Mouse (Mus musculus): Measurements from ENCODE around the gene Syne2. TPM values are rescaled to one million over a fixed set of nuclear protein-coding genes. Genes with fewer than 3 reads are reported as not detected.
A peak's percentile ranks its signal among the peaks of the same experiment; 100 is the strongest.

Gene Syne2
- polyA plus RNA-seq, 1 experiment from 2014 or later, result 61.4 TPM

- H3K27ac ChIP-seq (ENCODE audit: low read depth, low read length), result no peak overlapping the region
- H3K27me3 ChIP-seq (ENCODE audit: control insufficient read depth, insufficient read depth, low read length), result no peaks in the 10 kb centered on the region
- H3K9ac ChIP-seq (ENCODE audit: low read length), result no peak overlapping the region
- DNase-seq (ENCODE audit: low spot score) (no peak), ATAC-seq (ENCODE audit: insufficient read depth, low FRiP score, low TSS enrichment) (no peak)
- H3K9me3 ChIP-seq (ENCODE audit: control insufficient read depth, low read length), result no peaks in the 10 kb centered on the region
- H3K4me2 ChIP-seq (ENCODE audit: low read depth), result no peak overlapping the region
- no peaks in the 10 kb centered on the region for H3K4me1 ChIP-seq (ENCODE audit: control insufficient read depth, insufficient read depth, low read length)
- no peak overlapping the region for H3K4me3 ChIP-seq (ENCODE audit: low read depth, low read length)
- H3K36me3 ChIP-seq (ENCODE audit: control insufficient read depth, insufficient read depth, low read length), result no peaks in the 10 kb centered on the region; the same call in 1 of the 2 replicates
- WGBS, result 86% methylated on average over 6 of the region's 6 CpGs
Observed at GRCm38 (mm10) chr12:76008991-76009390, 191.1 kb downstream of the Syne2 start.

- no peaks in the 10 kb centered on the region for H3K9me3 ChIP-seq (ENCODE audit: control insufficient read depth, low read length)
- no peak overlapping the region for H3K4me3 ChIP-seq (ENCODE audit: low read depth, low read length)
- no peak overlapping the region for H3K27ac ChIP-seq (ENCODE audit: low read depth, low read length)
- H3K27me3 ChIP-seq (ENCODE audit: control insufficient read depth, insufficient read depth, low read length), result no peaks in the 10 kb centered on the region
- no peaks in the 10 kb centered on the region; the same call in 1 of the 2 replicates for H3K36me3 ChIP-seq (ENCODE audit: control insufficient read depth, insufficient read depth, low read length)
- 96% methylated on average over 3 of the region's 4 CpGs for WGBS
- no peak overlapping the region for H3K4me2 ChIP-seq (ENCODE audit: low read depth)
- H3K9ac ChIP-seq (ENCODE audit: low read length), result no peak overlapping the region
- no peaks in the 10 kb centered on the region for H3K4me1 ChIP-seq (ENCODE audit: control insufficient read depth, insufficient read depth, low read length)
- ATAC-seq (ENCODE audit: insufficient read depth, low FRiP score, low TSS enrichment) (no peak), DNase-seq (ENCODE audit: low spot score) (no peak)
Observed at GRCm38 (mm10) chr12:76012789-76013188, 194.9 kb downstream of the Syne2 start.

- Histone ChIP-seq H3K27me3 (ENCODE audit: control insufficient read depth, insufficient read depth, low read length) (no peaks in the 10 kb centered on the region), H3K9ac (ENCODE audit: low read length) (no peak overlapping the region), H3K9me3 (ENCODE audit: control insufficient read depth, low read length) (no peaks in the 10 kb centered on the region), H3K27ac (ENCODE audit: low read depth, low read length) (no peak overlapping the region), H3K4me1 (ENCODE audit: control insufficient read depth, insufficient read depth, low read length) (no peaks in the 10 kb centered on the region), H3K4me3 (ENCODE audit: low read depth, low read length) (no peak overlapping the region), H3K4me2 (ENCODE audit: low read depth) (no peak overlapping the region), H3K36me3 (ENCODE audit: control insufficient read depth, insufficient read depth, low read length) (peaks cover 2% of the 10 kb centered on the region; the same call in 1 of the 2 replicates)
- 76% methylated on average over 4 of the region's 4 CpGs for WGBS
- DNase-seq (ENCODE audit: low spot score), result no peak
- no peak for ATAC-seq (ENCODE audit: insufficient read depth, low FRiP score, low TSS enrichment)
Observed at GRCm38 (mm10) chr12:76013480-76013879, 195.5 kb downstream of the Syne2 start.

- H3K4me3 ChIP-seq (ENCODE audit: low read depth, low read length), result no peak overlapping the region
- H3K27ac ChIP-seq (ENCODE audit: low read depth, low read length), result no peak overlapping the region
- no peaks in the 10 kb centered on the region for H3K9me3 ChIP-seq (ENCODE audit: control insufficient read depth, low read length)
- no peak for DNase-seq (ENCODE audit: low spot score)
- peaks cover 2% of the 10 kb centered on the region; the same call in 1 of the 2 replicates for H3K36me3 ChIP-seq (ENCODE audit: control insufficient read depth, insufficient read depth, low read length)
- no peak for ATAC-seq (ENCODE audit: insufficient read depth, low FRiP score, low TSS enrichment)
- no peak overlapping the region for H3K4me2 ChIP-seq (ENCODE audit: low read depth)
- no peak overlapping the region for H3K9ac ChIP-seq (ENCODE audit: low read length)
- H3K27me3 ChIP-seq (ENCODE audit: control insufficient read depth, insufficient read depth, low read length), result no peaks in the 10 kb centered on the region
- WGBS, result 89% methylated on average over 15 of the region's 15 CpGs
- H3K4me1 ChIP-seq (ENCODE audit: control insufficient read depth, insufficient read depth, low read length), result no peaks in the 10 kb centered on the region
Observed at GRCm38 (mm10) chr12:76015026-76015425, 197.1 kb downstream of the Syne2 start.

- H3K4me2 ChIP-seq (ENCODE audit: low read depth), result no peak overlapping the region
- DNase-seq (ENCODE audit: low spot score) (no peak), ATAC-seq (ENCODE audit: insufficient read depth, low FRiP score, low TSS enrichment) (no peak)
- no peak overlapping the region for H3K4me3 ChIP-seq (ENCODE audit: low read depth, low read length)
- no peak overlapping the region for H3K27ac ChIP-seq (ENCODE audit: low read depth, low read length)
- no peak overlapping the region for H3K9ac ChIP-seq (ENCODE audit: low read length)
- no peaks in the 10 kb centered on the region for H3K9me3 ChIP-seq (ENCODE audit: control insufficient read depth, low read length)
- H3K36me3 ChIP-seq (ENCODE audit: control insufficient read depth, insufficient read depth, low read length), result peaks cover 5% of the 10 kb centered on the region; the same call in 1 of the 2 replicates
- no peaks in the 10 kb centered on the region for H3K4me1 ChIP-seq (ENCODE audit: control insufficient read depth, insufficient read depth, low read length)
- 91% methylated on average over 11 of the region's 11 CpGs for WGBS
- H3K27me3 ChIP-seq (ENCODE audit: control insufficient read depth, insufficient read depth, low read length), result no peaks in the 10 kb centered on the region
Observed at GRCm38 (mm10) chr12:76015489-76015888, 197.6 kb downstream of the Syne2 start.

- peaks cover 6% of the 10 kb centered on the region; the same call in 1 of the 2 replicates for H3K36me3 ChIP-seq (ENCODE audit: control insufficient read depth, insufficient read depth, low read length)
- no peak overlapping the region for H3K4me3 ChIP-seq (ENCODE audit: low read depth, low read length)
- no peaks in the 10 kb centered on the region for H3K9me3 ChIP-seq (ENCODE audit: control insufficient read depth, low read length)
- no peak overlapping the region for H3K27ac ChIP-seq (ENCODE audit: low read depth, low read length)
- no peak overlapping the region for H3K4me2 ChIP-seq (ENCODE audit: low read depth)
- no peak overlapping the region for H3K9ac ChIP-seq (ENCODE audit: low read length)
- ATAC-seq (ENCODE audit: insufficient read depth, low FRiP score, low TSS enrichment), result no peak
- peak; percentile 77 for DNase-seq (ENCODE audit: low spot score)
- no peaks in the 10 kb centered on the region for H3K4me1 ChIP-seq (ENCODE audit: control insufficient read depth, insufficient read depth, low read length)
- H3K27me3 ChIP-seq (ENCODE audit: control insufficient read depth, insufficient read depth, low read length), result no peaks in the 10 kb centered on the region
- WGBS, result 82% methylated on average over 14 of the region's 14 CpGs
Observed at GRCm38 (mm10) chr12:76016123-76017101, 198.5 kb downstream of the Syne2 start.

GRCm38 (mm10) chr12:76018640-76019039 lies 200.7 kb downstream of the Syne2 start:
- Histone ChIP-seq H3K27me3 (ENCODE audit: control insufficient read depth, insufficient read depth, low read length) (no peaks in the 10 kb centered on the region), H3K27ac (ENCODE audit: low read depth, low read length) (no peak overlapping the region), H3K36me3 (ENCODE audit: control insufficient read depth, insufficient read depth, low read length) (peaks cover 11% of the 10 kb centered on the region), H3K4me1 (ENCODE audit: control insufficient read depth, insufficient read depth, low read length) (no peaks in the 10 kb centered on the region), H3K9me3 (ENCODE audit: control insufficient read depth, low read length) (no peaks in the 10 kb centered on the region), H3K4me3 (ENCODE audit: low read depth, low read length) (no peak overlapping the region), H3K4me2 (ENCODE audit: low read depth) (no peak overlapping the region), H3K9ac (ENCODE audit: low read length) (no peak overlapping the region)
- DNase-seq (ENCODE audit: low spot score) (no peak), ATAC-seq (ENCODE audit: insufficient read depth, low FRiP score, low TSS enrichment) (no peak)
- 71% methylated on average over 8 of the region's 8 CpGs for WGBS

- no peak overlapping the region for H3K27ac ChIP-seq (ENCODE audit: low read depth, low read length)
- H3K27me3 ChIP-seq (ENCODE audit: control insufficient read depth, insufficient read depth, low read length), result no peaks in the 10 kb centered on the region
- no peaks in the 10 kb centered on the region for H3K9me3 ChIP-seq (ENCODE audit: control insufficient read depth, low read length)
- H3K9ac ChIP-seq (ENCODE audit: low read length), result no peak overlapping the region
- H3K36me3 ChIP-seq (ENCODE audit: control insufficient read depth, insufficient read depth, low read length), result peaks cover 5% of the 10 kb centered on the region
- H3K4me3 ChIP-seq (ENCODE audit: low read depth, low read length), result no peak overlapping the region
- DNase-seq (ENCODE audit: low spot score) (no peak), ATAC-seq (ENCODE audit: insufficient read depth, low FRiP score, low TSS enrichment) (no peak)
- H3K4me2 ChIP-seq (ENCODE audit: low read depth), result no peak overlapping the region
- WGBS, result 89% methylated on average over 8 of the region's 8 CpGs
- no peaks in the 10 kb centered on the region for H3K4me1 ChIP-seq (ENCODE audit: control insufficient read depth, insufficient read depth, low read length)
Observed at GRCm38 (mm10) chr12:76042301-76042700, 224.4 kb downstream of the Syne2 start.

GRCm38 (mm10) chr12:76046561-76046960 lies 228.6 kb downstream of the Syne2 start:
- H3K27me3 ChIP-seq (ENCODE audit: control insufficient read depth, insufficient read depth, low read length), result no peaks in the 10 kb centered on the region
- H3K4me3 ChIP-seq (ENCODE audit: low read depth, low read length), result no peak overlapping the region
- no peak for ATAC-seq (ENCODE audit: insufficient read depth, low FRiP score, low TSS enrichment)
- WGBS, result 92% methylated on average over 6 of the region's 6 CpGs
- H3K36me3 ChIP-seq (ENCODE audit: control insufficient read depth, insufficient read depth, low read length), result peaks cover 5% of the 10 kb centered on the region
- no peaks in the 10 kb centered on the region for H3K4me1 ChIP-seq (ENCODE audit: control insufficient read depth, insufficient read depth, low read length)
- no peak overlapping the region for H3K27ac ChIP-seq (ENCODE audit: low read depth, low read length)
- no peak for DNase-seq (ENCODE audit: low spot score)
- H3K9me3 ChIP-seq (ENCODE audit: control insufficient read depth, low read length), result no peaks in the 10 kb centered on the region
- no peak overlapping the region for H3K9ac ChIP-seq (ENCODE audit: low read length)
- H3K4me2 ChIP-seq (ENCODE audit: low read depth), result no peak overlapping the region

Measured in neural tube, embryonic 11.5 days (tissue).